Mouse (Mus musculus) left cerebral cortex, adult 9 months (tissue): ENCODE measurements at regions not wholly inside any gene's neighbourhood (a gene's known extent, or its start where the extent isn't known, plus 50 kb on each side); places are given as distances from the start of the nearest gene placed in this dataset.

Source experiments
- DNase-seq, 2 experiments: peaks; one replicate each; pipeline ENCODE4 v3.0.0; 2022; ENCODE audit warnings: low spot score in 2 of 2

DNA sequence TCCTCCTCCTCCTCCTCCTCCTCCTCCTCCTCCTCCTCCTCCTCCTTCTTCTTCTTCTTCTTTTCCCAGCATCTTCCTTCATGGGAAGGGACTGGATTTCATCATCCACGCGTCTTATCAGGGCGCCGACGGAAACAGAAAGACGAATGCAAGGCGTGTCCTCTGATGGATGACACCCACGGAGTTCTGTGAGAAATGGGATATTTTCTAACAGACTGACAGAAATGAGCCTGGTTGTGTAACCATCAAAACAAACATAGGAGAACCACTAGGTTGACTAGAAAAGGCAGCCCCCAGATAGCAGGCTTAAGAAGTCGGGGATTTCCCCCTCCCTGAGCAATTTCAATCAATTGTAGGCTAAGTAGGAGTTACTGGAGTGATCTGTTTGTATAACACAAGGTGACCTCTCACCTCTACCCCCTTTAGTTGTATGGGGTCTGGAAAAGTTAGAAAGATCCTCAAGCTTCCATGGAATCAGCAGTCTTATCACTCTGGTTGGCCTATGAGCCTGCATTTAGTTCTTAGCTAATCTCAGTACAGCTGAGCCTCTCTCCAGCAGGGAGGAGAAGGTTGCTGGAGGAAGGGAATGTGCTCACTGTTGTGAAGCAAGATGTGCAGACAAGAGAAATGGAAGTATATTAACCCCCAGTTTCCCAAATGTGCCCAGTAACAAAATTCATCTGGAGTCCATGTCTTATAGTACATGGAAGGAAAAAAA is 260.0 kb upstream of the Lyplal1 start:
- DNase-seq, result no peak

DNA sequence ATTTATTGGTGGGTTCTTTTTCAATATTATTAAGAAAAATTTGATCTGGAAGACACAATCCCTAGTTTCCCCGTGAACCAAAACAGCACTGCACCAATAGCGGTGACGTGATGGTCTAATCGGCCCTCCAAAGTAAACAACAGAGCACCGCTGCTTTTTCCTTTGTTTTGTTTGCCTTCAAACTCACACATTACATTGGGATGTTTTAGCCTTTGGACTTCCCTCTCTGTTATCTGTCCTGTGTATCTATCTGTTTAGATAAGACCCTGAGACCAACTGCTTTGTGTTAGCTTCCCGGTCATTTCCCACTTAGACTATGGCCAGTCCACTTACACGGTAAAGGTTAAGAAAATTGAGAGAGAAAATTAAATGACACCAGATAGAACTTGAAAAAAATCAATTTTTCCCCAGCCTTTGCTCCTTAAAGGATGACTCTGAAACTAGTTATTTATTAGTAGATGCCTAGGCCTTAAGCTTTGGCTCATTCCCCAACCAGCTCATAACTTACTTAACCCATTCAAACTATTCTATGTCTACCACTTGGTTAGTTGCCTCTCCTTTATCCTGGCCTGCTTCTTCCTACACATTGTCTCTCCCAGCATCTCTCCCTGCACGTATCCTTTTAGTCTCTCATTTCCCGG is 257.0 kb upstream of the Lyplal1 start:
- no peak for DNase-seq

DNA sequence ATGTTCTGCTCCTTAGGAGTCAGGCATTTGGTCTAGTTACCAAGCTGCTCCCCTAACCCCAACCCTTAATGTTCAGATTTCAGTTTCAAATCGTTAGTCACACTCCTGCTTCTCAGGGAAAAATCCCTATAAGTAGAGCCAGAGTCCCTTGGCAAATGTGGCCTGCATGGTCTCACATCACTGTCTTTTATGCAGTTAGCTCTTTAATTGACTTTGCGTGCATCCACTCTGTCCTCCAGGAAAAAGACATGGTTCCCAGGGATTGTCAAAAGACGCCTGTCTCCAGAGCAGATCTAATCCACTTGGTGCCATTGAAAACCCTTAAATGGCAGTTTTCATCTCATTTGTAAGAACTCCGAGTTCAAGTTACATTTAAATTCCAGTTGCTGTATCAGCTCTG is 256.3 kb upstream of the Lyplal1 start:
- DNase-seq, result no peak

DNA sequence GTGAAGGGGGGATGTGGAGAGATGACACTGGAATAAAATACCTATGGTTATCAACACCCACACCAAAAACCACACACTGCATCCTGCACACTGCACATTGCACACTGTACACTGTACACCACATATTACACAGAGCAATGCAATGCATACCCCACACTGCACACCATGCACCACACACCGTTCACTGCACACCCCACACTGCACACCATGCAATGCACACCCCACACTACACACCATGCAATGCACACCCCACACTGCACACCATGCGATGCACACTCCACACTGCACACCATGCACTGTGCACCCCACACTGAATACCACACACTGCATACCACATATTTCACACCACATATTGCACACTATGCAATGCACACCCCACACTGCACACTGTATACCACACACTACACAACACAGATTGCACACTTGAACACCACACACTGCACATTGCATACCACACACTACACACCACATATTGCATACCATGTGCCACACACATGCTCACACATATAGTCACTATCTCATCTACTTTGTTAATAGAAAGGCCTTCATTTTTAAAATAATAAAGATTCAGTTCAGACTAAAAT is 255.8 kb upstream of the Lyplal1 start:
- no peak for DNase-seq

DNA sequence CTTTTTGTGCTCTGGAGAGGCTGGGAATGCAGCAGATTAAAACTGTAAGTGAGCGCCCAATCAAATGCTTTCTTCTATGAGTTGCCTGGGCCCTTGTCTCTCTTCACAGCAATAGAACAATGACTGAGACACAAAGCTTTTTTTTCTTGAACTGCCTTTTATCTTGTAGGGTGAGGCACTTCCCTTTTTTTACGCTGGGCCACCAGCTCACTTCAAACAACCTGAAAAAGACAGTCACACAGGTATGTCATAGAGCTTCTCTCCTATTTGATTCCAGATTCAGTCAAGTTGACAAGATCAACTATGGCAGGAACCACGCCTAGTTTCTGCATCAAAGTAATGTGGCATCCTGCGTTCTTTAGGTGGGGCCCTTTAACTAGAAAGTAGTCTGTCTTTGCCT is 246.2 kb upstream of the Lyplal1 start:
- no peak for DNase-seq

DNA sequence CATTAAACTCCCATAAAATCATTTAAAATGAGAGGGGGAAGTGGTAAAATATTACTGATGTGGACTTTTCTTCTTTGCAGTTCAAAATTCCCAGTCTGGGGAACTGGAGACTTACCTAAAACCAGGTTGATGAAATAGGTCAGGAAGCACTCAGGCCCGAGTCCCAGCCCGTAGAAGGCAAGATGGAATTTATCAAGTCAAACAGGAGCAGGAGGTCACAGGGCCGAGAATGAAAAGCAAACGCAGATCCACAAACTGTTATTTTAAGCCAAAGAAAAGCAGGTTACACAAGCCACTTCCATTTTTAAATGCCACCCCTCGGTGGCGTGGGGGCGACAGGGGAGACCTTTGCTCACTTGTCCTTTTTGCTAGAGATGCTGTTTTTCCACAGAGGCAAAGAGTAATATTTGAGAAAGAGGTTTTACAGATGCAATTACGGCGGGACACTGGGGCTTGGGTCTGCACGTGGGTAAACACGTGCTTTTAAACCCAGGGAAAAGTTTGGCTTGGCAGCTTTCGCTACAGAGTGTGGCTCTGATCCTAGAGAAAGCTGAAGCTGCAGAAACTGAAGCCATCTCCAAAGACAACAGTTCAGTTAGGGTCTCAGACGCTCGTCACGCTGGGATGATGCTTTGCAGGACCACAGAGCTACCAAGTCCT is 241.0 kb upstream of the Lyplal1 start:
- DNase-seq, result no peak

DNA sequence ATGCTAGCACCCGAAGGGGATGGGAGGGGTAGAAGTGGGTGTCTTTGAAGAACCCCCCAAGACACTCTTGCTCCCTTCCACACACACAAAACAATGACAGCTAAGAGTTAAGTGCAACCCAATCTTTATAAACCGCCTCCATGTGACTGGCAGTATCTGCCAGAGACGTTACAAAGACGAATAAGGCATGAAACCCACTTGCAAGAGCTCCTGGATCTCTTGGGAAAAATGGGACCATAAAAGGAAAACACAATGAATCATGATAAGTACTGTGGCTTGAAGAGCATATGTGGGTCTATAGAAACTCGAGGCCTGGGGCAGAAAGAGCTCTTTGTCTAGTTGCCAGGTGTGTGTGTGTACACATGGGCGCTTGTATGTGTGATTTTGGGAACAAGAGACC is 237.6 kb upstream of the Lyplal1 start:
- no peak for DNase-seq

DNA sequence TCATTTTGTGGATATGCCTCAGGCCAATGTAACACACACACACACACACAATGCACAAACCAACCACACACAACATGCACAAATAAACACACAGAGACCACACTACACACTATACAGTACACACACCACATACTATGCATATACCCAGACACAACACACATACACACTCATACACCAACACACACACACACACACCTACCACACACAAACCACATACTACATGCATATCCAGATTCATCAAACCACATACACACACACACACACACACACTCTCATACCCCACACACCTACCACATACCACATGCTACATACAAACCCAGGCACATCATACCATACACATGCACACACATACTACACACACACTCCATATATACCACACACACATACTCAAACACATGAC is 237.0 kb upstream of the Lyplal1 start:
- no peak for DNase-seq

DNA sequence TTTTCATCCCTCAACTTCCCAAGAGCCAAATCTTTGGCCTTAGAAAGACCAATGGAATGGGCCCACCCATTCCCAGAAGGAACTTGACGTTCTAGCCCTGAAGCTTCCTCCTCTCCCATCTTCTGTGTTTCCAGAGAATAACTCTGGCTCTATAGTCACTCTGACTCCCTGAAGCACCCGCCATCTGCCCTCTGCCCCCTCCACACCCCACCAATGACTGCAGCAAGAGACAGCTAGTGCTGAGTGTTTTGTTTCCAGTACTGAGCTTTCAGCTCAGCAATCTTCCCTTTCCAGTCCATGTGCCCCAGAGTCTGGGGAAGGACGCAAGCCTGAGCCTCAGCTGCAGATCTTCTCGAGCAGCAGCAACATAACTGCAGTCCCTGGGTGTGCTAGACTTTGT is 233.3 kb upstream of the Lyplal1 start:
- DNase-seq, result no peak

DNA sequence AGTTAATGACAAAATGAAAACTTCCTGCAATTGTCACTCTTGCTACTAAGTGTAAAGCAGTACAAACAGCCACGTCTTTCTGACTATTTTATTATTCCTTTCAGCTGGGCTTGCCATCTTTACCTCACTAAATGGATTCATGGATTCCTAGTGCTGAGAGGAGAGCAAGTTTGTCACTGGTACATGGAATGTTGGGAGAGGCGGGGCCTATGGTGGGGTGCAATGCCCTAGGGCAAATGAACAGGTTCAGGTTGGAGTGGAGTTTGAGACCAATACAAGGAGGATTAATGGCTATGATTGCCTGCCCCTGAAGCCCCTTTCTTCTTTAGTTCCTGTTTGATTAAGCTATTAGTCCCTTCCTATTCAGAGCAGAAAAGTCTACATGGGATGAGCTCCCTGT is 232.9 kb upstream of the Lyplal1 start:
- DNase-seq, result no peak

DNA sequence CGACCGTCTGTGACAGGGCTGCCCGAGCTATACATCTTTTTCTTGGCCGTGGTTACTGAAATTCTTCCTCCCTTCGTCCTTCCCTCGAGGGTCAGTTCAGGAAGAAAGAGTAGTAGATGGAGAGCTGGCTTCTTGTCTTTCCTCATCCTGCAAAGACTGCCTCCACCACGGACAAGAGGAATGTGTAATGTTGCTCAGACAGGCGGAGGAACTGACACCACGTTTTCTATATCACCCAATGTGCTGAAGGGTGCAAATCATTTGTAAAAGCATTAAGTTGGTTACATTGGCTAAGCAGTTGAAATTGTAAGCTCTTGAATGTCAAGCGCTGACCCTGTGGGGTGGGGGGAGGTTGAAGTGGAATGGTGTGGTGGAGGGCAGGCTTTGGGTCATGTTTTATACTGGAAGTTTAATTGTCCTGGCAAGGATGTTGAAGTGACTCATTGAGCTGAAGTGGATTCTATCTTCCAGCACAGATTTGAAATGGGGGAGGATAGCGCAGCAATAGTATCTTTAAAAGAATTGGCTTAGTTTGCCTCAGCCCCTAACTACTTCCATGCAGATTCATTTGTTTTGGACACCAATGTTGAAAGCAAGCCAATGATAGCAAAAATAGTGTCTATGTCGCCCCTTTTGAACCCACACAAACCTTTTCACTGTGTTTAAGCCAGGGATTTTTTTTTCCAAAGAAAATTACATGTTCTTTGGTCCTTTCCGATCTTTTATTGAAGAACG is 230.5 kb upstream of the Lyplal1 start:
- DNase-seq, result no peak

DNA sequence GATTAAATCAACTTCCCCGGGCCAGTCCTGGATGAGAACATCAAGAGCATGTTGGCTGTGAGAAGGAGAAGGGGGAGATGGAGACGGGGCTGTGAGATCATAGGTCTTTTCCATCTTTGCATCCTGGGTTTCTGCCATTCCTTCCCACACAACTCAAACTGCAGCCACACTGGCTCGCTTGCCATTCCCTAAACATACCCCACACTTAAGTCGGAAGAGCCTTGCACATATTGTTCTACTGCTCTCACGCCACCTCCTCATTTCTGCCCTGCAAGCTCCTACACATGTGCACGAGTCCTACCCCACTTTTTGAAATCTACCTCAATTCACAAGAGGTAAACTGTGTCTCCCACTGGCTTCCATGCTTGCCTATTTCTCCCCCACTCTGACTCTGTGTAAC is 228.3 kb upstream of the Lyplal1 start:
- peak in 1 of 2 experiments; percentile 9 for DNase-seq

DNA sequence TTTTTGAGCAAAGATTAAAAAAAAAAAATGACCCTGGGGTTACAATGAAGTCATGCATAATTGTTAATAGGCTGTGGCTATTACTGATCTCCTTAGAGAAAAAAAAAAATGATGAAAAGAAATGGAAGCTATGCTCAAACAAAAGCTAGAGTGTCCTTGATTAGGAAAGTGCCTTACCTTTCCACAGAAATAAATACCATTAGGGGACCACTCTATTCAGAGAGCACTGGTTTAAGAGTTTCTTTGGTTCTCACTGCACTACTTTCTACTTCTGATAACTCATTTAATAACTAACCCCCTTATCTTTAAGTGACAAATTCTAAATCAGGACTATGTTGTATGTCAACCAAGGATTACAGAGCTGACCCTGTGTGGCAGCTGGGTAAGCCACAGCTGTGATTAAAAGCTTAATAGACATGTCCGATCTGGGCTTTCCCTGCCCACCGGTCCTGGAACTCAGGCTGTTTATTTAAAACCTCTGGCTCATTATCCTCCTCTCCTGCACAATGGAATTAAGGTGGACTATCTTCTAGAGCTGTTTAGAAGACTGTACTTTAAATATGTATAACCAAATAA is 225.9 kb upstream of the Lyplal1 start:
- no peak for DNase-seq

DNA sequence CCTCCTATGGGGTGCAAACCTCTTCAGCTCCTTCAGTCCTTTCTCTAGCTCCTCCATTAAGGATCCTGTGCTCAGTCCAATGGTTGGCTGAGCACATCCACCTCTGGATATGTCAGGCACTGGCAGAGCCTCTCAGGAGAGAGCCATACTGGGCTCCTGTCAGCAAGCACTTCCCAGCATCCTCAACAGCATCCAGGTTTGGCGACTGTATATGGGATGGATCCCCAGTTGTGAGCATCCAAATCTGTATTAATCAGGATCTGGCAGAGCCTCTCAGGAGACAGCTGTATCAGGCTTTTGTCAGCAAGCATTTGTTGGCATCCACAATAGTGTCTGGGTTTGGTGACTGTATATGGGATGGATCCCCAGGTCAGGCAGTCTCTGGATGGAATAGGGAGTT is 225.3 kb upstream of the Lyplal1 start:
- DNase-seq, result no peak

DNA sequence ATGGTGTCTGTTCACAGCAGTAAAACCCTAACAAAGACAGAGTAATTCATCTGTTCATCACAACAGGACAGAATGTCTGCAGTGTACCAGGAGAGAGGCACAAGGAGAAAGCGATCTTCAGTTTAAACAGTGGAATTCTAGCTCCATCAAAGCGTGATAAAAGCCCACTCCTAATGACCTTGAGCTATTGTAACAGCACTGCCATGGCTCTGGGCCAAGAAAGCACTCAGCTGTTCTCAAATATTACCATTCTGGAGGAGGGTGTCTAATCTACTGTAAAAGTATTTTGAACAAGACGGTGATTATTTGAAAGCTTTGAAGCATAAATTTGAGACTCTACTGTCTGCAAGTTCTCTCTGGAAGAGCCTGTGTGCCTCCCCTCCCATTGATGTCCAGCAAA is 224.8 kb upstream of the Lyplal1 start:
- DNase-seq, result no peak

DNA sequence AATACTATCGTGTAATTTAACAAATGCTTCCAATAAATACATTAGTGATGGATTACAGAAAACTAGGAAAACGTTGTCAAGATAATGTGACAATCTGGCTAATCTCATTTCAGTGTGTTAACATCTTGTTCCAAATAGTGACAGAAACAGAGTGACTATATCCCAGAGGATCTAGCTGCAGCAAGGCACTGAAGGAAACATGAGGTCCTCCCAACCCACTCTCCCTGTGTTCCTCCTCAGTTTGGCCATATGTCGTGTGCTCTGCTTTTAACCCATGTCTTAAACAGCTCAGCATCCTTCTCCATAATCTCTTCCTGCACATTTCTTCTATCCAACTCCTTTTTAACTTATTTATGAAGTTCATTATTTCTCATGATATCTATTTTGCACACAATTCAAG is 223.6 kb upstream of the Lyplal1 start:
- DNase-seq, result no peak

DNA sequence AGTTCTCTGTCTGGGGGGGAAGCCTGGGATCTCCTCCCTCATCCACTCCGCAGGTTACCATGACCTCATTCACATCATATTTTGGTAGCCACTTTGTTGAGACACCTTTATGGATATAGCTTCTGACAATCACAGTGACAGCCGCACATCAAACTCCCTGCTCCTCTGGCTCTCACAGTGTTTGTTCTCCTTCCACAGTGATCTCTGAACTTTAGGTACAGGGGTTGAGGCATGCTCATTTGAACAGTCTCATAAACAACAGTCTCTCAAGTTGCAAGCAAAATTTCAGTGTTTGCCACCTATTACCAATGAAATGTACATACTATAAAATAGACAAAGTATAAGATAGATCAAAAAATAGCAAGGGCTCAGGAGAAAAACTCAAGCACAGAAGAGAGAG is 200.2 kb upstream of the Lyplal1 start:
- no peak for DNase-seq

DNA sequence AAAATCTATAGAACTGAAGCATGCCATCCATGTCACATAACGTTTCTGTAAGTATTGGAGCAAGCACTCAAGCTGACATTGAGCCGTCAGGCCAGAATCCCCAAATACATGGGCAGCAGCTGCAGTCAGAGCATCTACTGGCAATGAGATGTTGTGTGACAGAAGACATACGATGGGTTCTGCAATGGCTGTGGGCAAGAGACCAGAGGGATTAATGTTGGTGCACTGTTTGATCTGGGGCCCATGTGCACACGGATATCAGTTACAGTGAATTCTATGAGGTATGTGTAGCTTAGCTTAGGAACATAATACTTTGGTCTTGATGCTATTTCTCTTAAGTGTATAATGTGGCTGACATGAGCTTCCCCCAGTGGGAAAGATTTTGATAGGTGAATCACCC is 197.1 kb upstream of the Lyplal1 start:
- no peak for DNase-seq

DNA sequence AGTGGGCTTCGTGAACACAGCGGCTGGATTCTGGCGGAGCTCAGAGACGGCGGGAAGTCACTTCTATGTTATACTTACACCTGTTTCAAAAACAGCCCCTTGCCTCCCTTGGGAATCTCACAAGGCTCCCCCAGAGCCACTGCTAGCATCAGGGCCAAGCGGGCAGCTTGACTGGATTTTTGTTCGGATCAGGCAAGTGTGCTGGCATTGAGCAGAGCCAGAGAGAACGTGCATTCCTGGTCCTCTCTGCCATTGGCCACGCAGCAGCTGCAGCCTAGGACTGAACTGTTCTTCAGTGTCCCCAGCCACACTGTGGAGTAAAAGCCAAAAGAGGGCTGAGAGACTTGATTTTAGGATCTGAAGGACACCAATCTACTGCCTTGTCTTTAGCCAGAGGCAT is 195.6 kb upstream of the Lyplal1 start:
- no peak for DNase-seq

DNA sequence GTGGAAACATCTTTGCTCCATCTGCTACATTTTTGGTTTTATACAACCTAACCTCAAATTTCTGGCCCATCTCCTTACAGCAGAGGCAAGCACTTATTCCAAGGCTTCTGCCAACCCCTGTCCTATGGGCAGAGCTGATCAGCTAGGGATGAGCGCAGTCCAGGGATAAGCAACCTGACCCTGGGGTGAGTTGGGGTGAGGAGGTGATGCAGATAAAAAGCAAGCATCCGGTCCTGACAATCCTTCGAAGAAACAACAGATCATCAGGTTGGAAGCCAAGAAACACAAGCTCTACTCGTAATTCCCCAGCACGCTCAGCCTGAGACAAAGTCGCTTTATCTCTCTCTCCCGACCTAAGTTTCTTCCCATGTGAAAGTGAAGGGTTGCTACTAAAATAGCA is 194.9 kb upstream of the Lyplal1 start:
- DNase-seq, result no peak

DNA sequence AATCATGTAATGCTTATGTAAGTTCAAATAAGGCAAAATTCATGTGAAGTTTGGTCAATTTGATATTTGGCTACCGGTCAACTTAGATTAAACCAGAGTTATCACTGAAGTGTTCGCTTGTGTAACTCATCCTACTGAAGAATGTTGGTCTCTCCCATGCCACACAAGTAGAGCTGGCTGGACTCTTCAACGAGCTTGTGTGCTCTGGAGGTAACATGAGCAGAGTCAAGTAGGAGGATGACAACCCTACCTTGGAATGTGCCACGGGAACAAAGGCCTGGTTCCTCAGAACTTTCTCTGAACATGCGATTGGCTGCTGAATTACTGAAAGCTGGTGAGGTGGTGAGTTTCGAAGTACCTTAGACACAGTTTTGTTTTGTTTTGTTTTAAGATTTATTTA is 190.5 kb upstream of the Lyplal1 start:
- no peak for DNase-seq

DNA sequence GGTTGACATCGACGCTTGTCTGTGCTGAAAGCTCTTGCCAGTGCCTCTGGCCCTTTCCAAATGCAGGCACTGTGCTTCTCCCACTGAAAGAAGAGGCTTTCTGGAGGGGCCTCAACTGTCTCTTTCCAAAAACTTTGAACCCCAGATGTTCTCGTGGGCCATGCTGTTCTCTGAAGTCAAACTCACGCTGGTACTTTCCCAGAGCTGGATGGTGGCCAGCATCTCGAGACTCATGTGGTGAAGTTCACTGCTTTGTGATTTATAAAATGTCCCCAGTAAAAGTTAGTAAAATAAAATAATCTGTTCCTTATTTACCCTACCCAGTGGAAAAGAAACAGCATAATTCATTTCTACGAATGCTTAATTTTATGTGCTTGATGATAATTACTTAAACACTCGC is 180.4 kb upstream of the Lyplal1 start:
- no peak for DNase-seq
